Mouse (Mus musculus): Measurements from ENCODE around the gene Shh. TPM values are rescaled to one million over a fixed set of nuclear protein-coding genes. Genes with fewer than 3 reads are reported as not detected.

Gene Shh
- polyA plus RNA-seq, 1 experiment = 6.6 TPM

DNA sequence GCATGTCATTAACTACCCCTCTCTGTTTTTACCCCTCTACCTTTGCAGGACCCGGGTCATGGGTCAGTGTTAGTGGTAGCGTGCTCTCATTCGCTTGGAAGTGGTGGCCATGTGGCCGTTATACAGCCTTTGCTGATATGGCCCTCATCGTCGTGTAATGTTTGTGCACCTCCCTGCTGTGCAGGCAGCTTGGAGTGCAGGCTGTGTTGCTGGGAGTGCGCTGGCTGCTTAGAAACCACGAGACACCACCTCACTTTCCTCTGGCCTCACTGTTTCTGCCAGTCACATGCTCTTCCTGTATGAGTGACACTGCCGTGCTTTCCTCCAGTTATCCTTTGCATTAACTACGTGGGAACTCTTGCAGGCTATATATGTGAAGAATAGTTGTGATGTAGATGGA is 48.3 kb downstream of the Shh start:
- no peak for DNase-seq (ENCODE audit: low read depth)
- TF ChIP-seq POLR2A (IDR thresholded peaks at IDR 0.05; ENCODE audit: borderline replicate concordance, extremely low read depth, insufficient read depth, insufficient read length, poor library complexity, severe bottlenecking) = no peak
- TF ChIP-seq CTCF (IDR thresholded peaks at IDR 0.05; ENCODE audit: borderline replicate concordance, extremely low read depth, insufficient read depth, insufficient read length) = no peak

DNA sequence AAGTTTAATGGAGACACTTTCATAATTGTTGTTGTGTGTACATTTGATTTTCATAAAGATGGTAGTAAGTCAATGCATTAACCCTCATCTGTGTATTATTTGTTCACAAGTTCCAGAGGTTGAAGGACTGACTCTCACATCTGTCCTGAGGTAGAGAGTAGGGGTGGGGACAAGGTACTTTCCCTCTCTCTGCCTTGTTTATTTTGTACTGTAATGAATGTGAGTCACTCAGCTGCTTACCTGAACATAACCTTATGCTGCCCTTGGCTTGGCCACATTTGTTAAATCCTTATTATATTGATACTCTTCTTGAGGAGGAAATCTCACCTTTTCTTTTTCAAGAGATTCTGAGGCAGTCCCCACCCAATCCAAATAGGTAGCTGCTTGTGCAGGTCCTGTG is 51.0 kb downstream of the Shh start:
- DNase-seq (ENCODE audit: low read depth) = no peak
- TF ChIP-seq CTCF (IDR thresholded peaks at IDR 0.05; ENCODE audit: borderline replicate concordance, extremely low read depth, insufficient read depth, insufficient read length) = no peak
- TF ChIP-seq POLR2A (IDR thresholded peaks at IDR 0.05; ENCODE audit: borderline replicate concordance, extremely low read depth, insufficient read depth, insufficient read length, poor library complexity, severe bottlenecking) = no peak

DNA sequence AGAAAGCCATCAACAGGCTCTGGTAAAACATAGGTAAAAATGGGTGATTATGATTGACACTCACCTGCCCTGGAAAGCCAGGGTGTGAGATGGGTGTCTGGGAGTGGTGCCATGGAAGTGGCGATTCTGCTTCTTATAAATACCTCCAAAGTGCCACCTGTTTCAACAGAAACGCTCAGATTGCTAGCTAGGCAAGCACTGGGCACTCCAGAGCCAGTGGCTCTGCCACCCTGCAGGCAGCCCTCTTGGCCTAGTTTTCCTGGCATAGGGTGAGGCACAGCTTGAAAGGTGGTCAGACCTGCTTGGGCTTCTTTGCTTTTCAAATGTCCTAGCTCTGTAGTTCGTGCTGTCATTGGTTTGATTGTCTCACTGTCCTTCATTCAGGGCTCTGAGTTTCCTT is 53.0 kb downstream of the Shh start:
- TF ChIP-seq POLR2A (IDR thresholded peaks at IDR 0.05; ENCODE audit: borderline replicate concordance, extremely low read depth, insufficient read depth, insufficient read length, poor library complexity, severe bottlenecking) (no peak), CTCF (IDR thresholded peaks at IDR 0.05; ENCODE audit: borderline replicate concordance, extremely low read depth, insufficient read depth, insufficient read length) (no peak)
- no peak for DNase-seq (ENCODE audit: low read depth)

DNA sequence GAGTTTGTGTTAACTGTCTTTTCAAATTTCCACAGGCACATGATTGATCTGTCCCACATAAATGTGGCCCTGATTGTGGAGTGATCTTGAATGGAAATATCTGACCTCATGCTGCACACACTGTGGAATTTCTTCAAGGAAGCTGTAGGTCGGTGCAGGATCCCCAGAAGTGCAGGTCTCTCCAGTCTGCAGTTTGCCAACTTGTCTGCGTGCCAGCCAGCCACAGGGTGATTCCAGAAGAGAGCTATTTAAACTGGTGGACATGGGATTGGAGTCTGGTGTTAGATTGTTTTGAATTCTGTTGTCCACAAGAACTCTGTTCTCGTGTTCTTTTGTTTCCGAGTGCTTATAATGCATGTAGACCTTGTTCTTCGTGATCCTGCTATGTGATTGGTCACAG is 53.5 kb downstream of the Shh start:
- TF ChIP-seq POLR2A (IDR thresholded peaks at IDR 0.05; ENCODE audit: borderline replicate concordance, extremely low read depth, insufficient read depth, insufficient read length, poor library complexity, severe bottlenecking) = no peak
- TF ChIP-seq CTCF (IDR thresholded peaks at IDR 0.05; ENCODE audit: borderline replicate concordance, extremely low read depth, insufficient read depth, insufficient read length) = no peak

DNA sequence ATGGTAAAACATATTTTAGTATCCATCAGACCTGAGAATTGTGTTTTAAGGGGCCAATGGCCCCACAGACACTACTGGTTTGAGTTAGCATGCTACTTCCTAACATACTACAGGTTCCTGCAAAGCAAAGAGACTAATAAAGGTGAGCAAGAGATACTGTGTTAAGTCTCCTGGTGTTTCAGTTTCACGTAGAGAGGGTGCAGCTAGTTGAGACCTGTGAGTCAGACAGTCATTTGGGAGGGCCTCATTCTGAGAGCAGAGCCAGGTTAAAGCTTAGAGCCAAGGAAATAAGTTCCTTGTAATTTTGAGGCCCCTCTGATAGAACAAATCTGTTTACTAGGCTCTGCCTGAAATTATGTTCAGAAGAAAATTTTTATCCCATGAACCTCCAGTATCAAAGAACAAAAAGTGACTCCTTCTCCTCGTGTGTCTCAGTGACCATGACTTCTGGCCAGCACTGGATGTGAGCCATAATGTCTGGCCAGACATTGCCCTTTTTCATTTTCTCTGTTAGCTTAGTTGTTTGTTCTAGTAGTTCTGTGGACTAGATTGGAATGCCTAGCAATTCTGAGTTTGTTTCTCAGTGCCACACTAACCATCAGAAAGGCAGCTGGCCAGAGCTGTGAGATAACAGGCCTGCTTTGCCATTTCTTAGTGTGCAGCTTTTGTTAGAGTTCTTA is 54.9 kb downstream of the Shh start:
- TF ChIP-seq CTCF (IDR thresholded peaks at IDR 0.05; ENCODE audit: borderline replicate concordance, extremely low read depth, insufficient read depth, insufficient read length) (no peak), POLR2A (IDR thresholded peaks at IDR 0.05; ENCODE audit: borderline replicate concordance, extremely low read depth, insufficient read depth, insufficient read length, poor library complexity, severe bottlenecking) (no peak)
- DNase-seq (ENCODE audit: low read depth) = no peak

More for the DNA sequence above, 53.5 kb downstream of the Shh start:
- no peak for DNase-seq (ENCODE audit: low read depth)

Other genes starting within 250 kb of the Shh start
- gene Cnpy1, start 221.4 kb downstream of the Shh start, polyA plus RNA-seq (2012; rRNA removed) = 41.7 and 54.6 TPM in 2 replicates
- 55.1 and 62.6 TPM in 2 replicates for gene Rbm33, start 150.1 kb downstream of the Shh start, polyA plus RNA-seq (2012; rRNA removed)

All from brain, embryonic 14.5 days (tissue).